11 mouse cellular contexts compared by ENCODE assay signal in the genomic region with DNA sequence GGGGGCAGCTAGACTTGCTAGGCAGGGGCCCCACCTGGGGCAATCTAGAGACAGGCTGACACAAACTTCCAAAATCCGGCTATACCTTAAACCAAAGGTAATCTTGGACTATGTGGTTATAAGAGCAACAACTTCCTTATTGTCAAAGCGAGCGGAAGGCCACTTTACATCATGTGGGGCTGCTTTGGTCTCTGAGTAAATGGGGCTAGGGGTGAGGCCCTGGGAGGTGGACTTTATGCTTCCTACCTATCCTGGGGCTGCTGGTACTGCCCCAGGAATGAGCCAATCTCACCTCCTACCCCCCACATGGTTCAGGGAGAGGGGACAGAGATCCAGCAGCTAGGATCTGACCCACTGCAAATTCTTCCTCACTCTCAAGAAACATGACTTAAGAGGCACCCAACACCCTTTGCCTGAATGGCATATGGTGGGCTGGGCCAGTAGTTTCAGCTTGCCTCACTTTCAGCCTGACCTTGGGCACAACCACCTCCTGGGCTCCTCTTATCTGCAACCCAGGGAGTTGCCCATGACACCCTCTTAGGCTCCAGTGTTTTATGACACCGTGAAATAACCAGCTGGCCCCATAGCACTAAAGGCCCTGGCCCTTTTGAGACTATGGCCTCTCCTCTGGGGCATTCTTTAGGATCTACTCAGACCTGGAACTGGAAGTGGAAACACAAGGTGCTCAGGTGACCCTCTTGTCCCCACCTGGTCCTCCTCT.
A peak's percentile ranks its signal among the peaks of the same experiment; 100 is the strongest.
DNase-seq lines count a peak whose midpoint lies in the region; ATAC-seq and TF ChIP-seq lines count a peak whose summit lies in the region.
"Had no signal": no experiment of that assay in that cellular context is flagged by ENCODE, and none has a peak within 500 bp of the region (broad histone marks: within the 10 kb centered on the region; RNA-seq: fewer than 3 reads in every experiment).

No protein-coding gene starts in this region.

- peak overlapping the region; percentile 23 for H3K27ac ChIP-seq in heart, postnatal 0 days (ENCODE audit: low read depth)
- H3K27ac ChIP-seq in embryonic facial prominence, embryonic 12.5 days: 0 out of 2 replicates have a peak overlapping the region, but pooled peaks have one; percentile 32
- H3K27ac ChIP-seq in hindbrain, embryonic 13.5 days: peak overlapping the region; percentile 83
- peak overlapping the region; percentile 68 for H3K27ac ChIP-seq in midbrain, embryonic 15.5 days

- H3K36me3 ChIP-seq in heart, postnatal 0 days (replicated peaks; ENCODE audit: control insufficient read depth, insufficient read depth, low read length): peaks cover 5% of the 10 kb centered on the region
- peaks cover 49% of the 10 kb centered on the region for H3K36me3 ChIP-seq in embryonic facial prominence, embryonic 12.5 days
- H3K36me3 ChIP-seq in hindbrain, embryonic 13.5 days: peaks cover 64% of the 10 kb centered on the region
- peaks cover 12% of the 10 kb centered on the region; the same call in 1 of the 2 replicates for H3K36me3 ChIP-seq in midbrain, embryonic 15.5 days (replicated peaks)

- peaks cover 46% of the 10 kb centered on the region for H3K4me1 ChIP-seq in heart, postnatal 0 days (ENCODE audit: control insufficient read depth, insufficient read depth)
- H3K4me1 ChIP-seq in embryonic facial prominence, embryonic 12.5 days: peaks cover 30% of the 10 kb centered on the region
- peaks cover 81% of the 10 kb centered on the region for H3K4me1 ChIP-seq in hindbrain, embryonic 13.5 days (replicated peaks)
- H3K4me1 ChIP-seq in midbrain, embryonic 15.5 days: peaks cover 54% of the 10 kb centered on the region

- no peak for TF ChIP-seq CTCF in heart, postnatal 0 days (IDR thresholded peaks at IDR 0.05; ENCODE audit: low read depth)

- no peak overlapping the region for H3K4me3 ChIP-seq in heart, postnatal 0 days (ENCODE audit: low read depth, low read length)
- H3K4me3 ChIP-seq in embryonic facial prominence, embryonic 12.5 days: no peak overlapping the region
- no peak overlapping the region for H3K4me3 ChIP-seq in hindbrain, embryonic 13.5 days
- no peak overlapping the region for H3K4me3 ChIP-seq in midbrain, embryonic 15.5 days

- DNase-seq in heart, postnatal 0 days (ENCODE audit: low spot score): no peak
- no peak for DNase-seq in heart, adult 18-20 months
- no peak for DNase-seq in urinary bladder, postnatal 10 days (ENCODE audit: low spot score)
- DNase-seq in testis, postnatal 14 days (ENCODE audit: low spot score): no peak
- DNase-seq in right cerebral cortex, postnatal 14 days: no peak
- DNase-seq: cerebellum, adult 9-11 months; gastrocnemius, postnatal 36 days had no signal

- no peaks in the 10 kb centered on the region for H3K9me3 ChIP-seq in heart, postnatal 0 days (replicated peaks; ENCODE audit: control insufficient read depth, low read length)
- H3K9me3 ChIP-seq in embryonic facial prominence, embryonic 12.5 days: no peaks in the 10 kb centered on the region
- H3K9me3 ChIP-seq in hindbrain, embryonic 13.5 days: no peaks in the 10 kb centered on the region
- H3K9me3 ChIP-seq in midbrain, embryonic 15.5 days: no peaks in the 10 kb centered on the region

- no peak for TF ChIP-seq EP300 in heart, postnatal 0 days (IDR thresholded peaks at IDR 0.05; ENCODE audit: low read depth)

- H3K4me2 ChIP-seq in heart, postnatal 0 days (ENCODE audit: low read depth, low read length): no peak overlapping the region
- H3K4me2 ChIP-seq in embryonic facial prominence, embryonic 12.5 days (replicated peaks): no peak overlapping the region
- no peak overlapping the region for H3K4me2 ChIP-seq in hindbrain, embryonic 13.5 days
- no peak overlapping the region for H3K4me2 ChIP-seq in midbrain, embryonic 15.5 days

- ATAC-seq in heart, postnatal 0 days (ENCODE audit: insufficient read depth, low read depth): peak; percentile 65
- ATAC-seq in embryonic facial prominence, embryonic 12.5 days (ENCODE audit: insufficient number of reproducible peaks, insufficient read depth, low FRiP score, low TSS enrichment): no peak
- ATAC-seq in hindbrain, embryonic 13.5 days (ENCODE audit: low FRiP score): no peak; the same call in 1 of the 2 replicates
- no peak for ATAC-seq in midbrain, embryonic 15.5 days (replicated peaks)
- ATAC-seq: lung, postnatal 0 days had no signal

- no peak overlapping the region for H3K9ac ChIP-seq in heart, postnatal 0 days (replicated peaks; ENCODE audit: low read depth, low read length)
- no peak overlapping the region for H3K9ac ChIP-seq in embryonic facial prominence, embryonic 12.5 days
- H3K9ac ChIP-seq in hindbrain, embryonic 13.5 days: no peak overlapping the region
- H3K9ac ChIP-seq in midbrain, embryonic 15.5 days: no peak overlapping the region

- H3K27me3 ChIP-seq in heart, postnatal 0 days (ENCODE audit: control insufficient read depth, insufficient read depth, low read length): no peaks in the 10 kb centered on the region
- no peaks in the 10 kb centered on the region for H3K27me3 ChIP-seq in embryonic facial prominence, embryonic 12.5 days
- no peaks in the 10 kb centered on the region for H3K27me3 ChIP-seq in hindbrain, embryonic 13.5 days
- no peaks in the 10 kb centered on the region for H3K27me3 ChIP-seq in midbrain, embryonic 15.5 days (replicated peaks)

- 79% methylated on average over 4 of the region's 4 CpGs for WGBS in heart, postnatal 0 days
- 90% methylated on average over 4 of the region's 4 CpGs for WGBS in embryonic facial prominence, embryonic 12.5 days
- 89% methylated on average over 4 of the region's 4 CpGs for WGBS in hindbrain, embryonic 13.5 days
- WGBS in midbrain, embryonic 15.5 days: 86% methylated on average over 4 of the region's 4 CpGs

Comparison
In these comparisons a context has a peak if more than half of its experiments do, and no peak if none do; other contexts are left out.
1. H3K27ac ChIP-seq: peak in every context shown above with its lines; median percentile 83 in hindbrain, embryonic 13.5 days; 68 in midbrain, embryonic 15.5 days; 32 in embryonic facial prominence, embryonic 12.5 days; 23 in heart, postnatal 0 days.